Mouse (Mus musculus): ENCODE measurements around the gene Mkln1.

GRCm38 (mm10) chr6:31500691-31501090, 102.2 kb downstream of the Mkln1 start:
- TF ChIP-seq POLR2A (IDR thresholded peaks at IDR 0.05; ENCODE audit: insufficient read length, low read depth) (no peak), TCF12 (IDR thresholded peaks at IDR 0.05; ENCODE audit: insufficient read depth, poor library complexity, severe bottlenecking) (no peak), USF1 (IDR thresholded peaks at IDR 0.05; ENCODE audit: low read depth) (no peak), MYOD1 (IDR thresholded peaks at IDR 0.05; ENCODE audit: control insufficient read depth in 1 of 3, insufficient read length in 2 of 3, low read depth in 2 of 3) (no peak), MAX (IDR thresholded peaks at IDR 0.05; ENCODE audit: low read depth) (no peak), E2F4 (IDR thresholded peaks at IDR 0.05; ENCODE audit: insufficient read depth) (no peak), POLR2AphosphoS2 (IDR thresholded peaks at IDR 0.05; ENCODE audit: insufficient read length, low read depth) (no peak)
